Mouse (Mus musculus): ENCODE measurements around the gene Dhh.

Gene Dhh

DNA sequence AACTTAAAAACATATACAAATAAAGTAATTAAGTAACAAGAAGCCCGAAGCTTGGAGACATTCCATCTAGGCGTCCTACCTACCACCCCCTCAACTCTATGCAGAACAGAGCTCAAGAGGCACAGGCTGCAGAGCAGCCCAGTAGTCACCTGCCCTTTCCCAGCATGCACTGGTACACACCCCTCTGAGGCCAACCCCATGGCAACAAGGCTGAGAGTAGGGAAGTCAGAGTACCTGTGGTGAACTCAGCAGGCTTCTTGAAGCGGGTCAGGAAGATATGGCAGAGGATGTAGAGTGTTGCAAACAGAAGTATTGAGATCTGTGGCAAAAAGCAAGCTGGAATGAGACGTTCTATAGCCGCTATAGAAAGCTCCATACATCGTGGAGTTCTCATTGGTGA, 16.6 kb upstream of the Dhh start:
- DNase-seq, result no peak

DNA sequence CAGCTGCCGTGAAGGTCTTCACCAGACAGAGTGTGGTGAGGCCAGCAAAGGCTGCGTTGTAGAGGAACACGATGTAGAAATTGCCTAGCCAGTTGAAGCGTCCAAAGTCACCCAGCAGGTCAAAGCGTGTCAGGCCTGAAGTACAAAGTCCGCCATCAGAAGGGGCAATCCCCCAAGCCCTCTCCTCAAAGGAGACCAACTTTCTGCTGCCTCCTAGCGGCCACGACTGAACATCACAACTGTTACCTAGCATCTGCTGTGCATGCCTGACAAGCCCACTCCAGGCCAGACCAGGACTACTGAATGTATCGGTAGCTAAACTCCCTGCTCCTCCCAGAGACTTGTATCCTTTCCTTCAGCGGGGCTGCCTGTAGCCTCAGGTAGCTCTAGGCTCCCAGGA, 6.4 kb upstream of the Dhh start:
- no peak for DNase-seq

DNA sequence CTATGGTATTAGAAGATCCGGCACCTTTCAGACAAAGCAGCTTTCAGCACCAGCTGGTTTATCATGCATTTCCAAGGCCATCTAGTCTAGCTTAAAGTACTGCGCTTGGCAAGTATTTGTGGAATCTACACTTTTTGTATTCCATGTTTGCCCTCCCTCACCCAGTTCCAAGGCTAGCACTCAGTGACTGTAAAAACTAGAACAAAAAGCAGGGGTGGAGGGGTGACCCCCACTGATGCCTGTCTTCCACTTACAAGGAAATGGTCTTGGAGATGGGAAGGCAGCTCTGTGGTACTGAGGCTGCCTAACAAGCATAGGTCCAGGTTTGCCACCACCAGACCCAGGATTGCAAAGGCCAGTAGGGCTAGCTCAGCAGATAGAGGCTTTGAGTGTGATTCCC, 4.3 kb upstream of the Dhh start:
- DNase-seq, result no peak

DNA sequence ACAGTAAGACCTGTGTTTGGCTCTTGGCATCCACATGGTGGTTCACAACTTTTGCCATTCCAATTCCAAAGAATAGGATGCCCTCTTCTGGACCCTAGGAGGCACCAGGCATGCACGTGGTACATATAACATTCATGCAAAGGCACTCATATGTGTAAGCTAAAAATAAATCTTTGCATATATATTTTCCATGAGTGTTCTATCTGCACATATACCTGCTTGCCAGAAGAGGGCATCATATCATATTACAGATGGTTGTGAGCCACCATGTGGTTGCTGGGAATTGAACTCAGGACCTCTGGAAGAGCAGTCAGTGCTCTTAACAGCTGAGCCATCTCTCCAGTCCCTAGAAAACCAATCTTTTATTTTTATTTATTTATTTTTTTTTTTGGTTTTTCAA, 3.2 kb upstream of the Dhh start:
- DNase-seq, result no peak

DNA sequence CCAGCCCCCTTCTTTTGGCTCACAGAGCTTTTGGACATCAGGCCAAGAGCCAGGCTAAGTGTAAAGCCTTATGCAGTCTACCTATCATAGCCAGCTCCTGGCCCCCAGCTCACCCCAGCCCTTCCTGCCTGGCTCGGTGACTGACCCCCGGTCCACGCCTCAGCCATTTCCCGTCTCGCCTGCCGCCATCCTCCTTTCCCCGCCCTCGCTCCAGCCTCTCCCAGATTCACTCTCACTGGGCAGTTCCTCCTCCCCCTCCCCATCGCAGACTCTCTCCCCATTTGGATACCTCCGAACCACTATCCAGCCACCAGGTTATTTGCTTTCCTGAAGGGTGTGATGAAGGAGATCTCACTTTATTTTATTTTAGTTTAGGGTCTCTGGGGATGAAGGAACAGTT, 845 bp downstream of the Dhh start:
- DNase-seq, result no peak

DNA sequence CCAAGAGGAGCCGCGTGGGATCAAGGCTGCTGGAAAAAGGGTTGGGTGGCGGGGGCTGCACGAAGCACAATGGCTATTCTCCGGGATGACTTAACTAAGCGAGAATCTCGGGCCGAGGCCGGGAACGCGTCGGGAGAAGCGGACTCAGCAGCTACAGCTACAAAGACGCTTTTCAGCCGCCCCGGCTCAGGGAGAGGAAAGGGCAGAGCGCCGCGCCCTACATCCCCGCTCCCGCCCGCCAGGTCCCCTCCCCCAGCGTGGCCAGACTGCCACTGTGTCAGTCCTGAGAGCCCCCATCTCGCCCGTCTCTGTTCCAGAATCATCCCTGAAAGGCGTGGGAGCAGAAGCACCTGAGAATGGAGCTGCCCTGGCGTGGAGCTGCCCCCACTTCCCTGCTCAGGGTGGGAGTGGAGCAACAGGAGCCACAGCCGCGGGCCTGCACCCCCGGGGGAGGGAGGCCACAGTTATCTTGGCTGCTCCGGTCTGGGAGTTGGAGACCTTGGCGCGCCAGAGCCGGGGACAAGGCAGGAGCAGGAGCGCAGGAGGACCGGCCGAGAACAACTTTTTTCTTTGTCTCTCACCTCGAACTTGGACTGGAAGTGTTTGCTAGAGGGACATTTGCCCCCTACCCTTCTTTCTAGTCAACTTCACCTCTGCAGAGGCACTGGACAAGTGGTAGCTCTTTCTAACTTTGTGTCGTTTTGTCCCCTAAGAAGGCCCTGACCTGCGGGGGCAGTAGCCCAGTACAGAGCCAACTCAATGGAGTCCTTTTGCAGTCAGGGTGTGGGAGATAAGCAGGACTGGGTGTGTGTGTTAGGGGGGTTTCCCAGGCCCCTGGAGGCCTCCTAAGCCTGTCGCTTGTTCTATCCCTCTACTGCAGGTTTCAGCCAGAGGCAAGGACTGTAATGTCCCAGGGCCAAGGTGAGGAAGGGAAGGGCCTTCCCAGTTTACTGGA, 2.4 kb downstream of the Dhh start:
- no peak for DNase-seq

DNA sequence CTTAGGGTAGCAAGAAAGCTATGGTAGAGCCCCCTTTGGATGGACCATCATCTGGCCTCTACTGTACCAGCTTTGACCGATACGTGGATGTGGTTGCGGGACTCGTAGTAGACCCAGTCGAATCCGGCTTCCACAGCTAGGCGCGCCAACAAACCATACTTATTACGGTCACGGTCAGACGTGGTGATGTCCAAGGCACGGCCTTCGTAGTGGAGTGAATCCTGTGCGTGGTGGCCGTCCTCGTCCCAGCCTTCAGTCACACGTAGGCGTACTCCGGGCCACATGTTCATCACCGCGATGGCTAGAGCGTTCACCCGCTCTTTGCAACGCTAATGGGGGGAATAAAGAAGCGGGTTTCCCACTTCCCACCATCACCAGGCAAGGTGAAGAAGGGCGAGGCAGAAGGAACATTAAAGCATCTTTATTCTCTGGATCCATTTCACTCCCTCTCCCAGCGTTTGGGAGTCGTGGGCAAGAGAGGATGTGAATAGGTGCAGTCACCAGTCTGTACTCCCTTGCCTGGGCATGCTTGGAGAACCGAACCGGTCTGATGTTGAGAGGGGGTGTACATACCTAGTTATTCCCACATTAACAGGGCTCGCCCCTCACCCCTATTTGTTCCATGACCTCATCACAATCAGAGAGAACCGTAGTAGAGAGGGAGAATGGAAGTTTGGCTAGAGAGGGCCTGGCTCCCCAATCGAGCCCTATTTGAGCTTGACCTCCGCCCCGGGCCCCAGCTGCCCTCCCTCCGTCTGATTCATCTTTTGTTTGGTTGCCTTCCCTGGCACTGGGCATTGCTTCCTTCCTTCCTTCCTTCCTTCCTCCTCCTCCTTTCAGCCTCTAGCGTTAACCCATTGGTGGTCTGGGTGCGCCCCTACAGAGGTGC, 3.4 kb downstream of the Dhh start:
- DNase-seq, result no peak

DNA sequence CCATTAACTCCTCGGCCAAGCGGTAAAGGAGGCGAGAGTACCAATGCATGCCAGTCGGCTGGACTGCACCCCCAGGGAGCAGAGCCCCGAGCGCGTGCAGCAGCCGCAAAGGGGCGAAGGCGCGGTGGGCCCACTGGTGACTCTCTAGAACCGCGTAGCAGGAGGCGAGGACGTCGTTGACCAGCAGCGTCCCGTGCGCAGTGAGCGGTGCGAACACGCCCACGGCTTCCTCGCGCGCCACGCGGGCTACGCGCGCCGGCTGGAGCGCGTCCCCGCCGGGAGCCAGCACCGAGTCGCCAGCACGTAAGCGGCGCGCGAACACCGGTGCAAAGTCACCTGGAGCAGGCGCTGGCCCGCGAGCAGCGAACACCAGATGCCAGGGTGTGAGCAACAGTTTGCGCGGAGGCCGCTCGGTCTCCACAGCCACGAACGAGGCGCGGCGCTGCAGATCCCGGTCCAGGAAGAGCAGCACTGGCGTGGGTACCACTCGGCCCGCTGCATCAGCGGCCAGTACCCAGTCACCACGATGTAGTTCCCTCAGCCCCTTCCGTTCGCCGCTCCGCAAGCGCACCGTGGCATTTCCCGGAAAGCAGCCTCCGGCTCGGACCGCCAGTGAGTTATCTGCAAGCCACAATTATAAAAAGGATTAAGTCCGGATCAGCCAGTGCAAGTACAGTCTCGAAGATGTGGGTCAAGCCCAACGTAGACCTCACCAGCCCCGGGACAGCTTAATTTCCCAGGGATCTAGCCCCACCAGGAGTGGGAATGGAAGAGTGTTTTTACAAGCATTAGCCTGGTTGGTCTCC, 4.2 kb downstream of the Dhh start, which contains the start of gene Rhebl1:
Gene Rhebl1 (minus strand): TSS at position 601 of the 806 bp plus-strand sequence.
- DNase-seq, result peak; percentile 43

DNA sequence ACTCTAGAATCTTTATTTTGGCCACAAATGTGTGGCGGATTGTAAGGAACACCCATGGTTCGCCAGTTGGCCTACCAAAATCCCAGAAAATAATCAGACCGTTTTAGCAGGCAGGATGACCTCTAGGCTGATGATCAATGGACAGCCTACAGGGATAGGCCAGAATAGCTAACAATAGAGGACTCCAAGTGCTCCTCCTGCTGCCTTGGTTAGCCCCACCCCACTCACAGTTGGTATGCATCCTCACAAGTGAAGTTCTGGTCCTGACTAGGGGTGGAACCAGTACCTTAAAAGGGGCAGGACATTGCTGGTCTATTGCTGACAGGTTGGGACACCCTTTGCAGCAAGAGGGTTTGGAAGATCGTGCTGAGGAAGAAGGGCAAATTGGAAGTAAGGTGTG, 5.3 kb downstream of the Dhh start:
- no peak for DNase-seq

DNA sequence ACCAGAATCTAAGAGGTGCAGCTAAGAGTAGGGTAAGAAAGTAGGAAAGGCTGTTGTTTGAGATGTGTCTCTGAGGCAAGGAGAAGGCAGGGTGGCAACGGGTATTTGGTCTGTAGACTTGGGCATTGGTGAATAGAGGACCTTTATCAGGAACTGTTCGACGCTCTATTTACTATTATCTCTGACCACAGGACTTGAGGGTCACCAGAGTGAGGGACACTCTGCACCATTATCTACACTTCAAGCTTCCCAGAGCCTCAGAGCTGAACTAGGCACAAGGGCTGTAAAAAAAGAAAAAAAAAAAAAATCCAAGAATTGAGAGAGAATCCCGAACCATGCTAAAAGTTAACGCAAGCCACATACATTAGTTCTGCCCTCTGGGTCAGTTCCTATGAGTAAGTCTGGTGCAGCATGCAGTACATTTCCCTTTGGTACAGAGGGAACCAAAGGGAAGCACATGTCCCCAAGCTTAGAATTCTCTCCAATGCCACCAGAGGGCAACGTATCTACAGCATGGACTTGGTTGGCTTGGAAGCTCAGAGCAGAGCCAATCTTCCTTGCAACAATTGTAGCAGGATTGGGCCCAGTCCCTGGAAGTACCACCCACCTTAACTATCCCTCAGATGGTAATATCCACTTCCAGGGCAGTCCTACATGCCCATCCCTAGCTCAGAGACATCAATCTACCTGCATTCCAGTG, 6.3 kb downstream of the Dhh start:
- DNase-seq, result peak; percentile 63

DNA sequence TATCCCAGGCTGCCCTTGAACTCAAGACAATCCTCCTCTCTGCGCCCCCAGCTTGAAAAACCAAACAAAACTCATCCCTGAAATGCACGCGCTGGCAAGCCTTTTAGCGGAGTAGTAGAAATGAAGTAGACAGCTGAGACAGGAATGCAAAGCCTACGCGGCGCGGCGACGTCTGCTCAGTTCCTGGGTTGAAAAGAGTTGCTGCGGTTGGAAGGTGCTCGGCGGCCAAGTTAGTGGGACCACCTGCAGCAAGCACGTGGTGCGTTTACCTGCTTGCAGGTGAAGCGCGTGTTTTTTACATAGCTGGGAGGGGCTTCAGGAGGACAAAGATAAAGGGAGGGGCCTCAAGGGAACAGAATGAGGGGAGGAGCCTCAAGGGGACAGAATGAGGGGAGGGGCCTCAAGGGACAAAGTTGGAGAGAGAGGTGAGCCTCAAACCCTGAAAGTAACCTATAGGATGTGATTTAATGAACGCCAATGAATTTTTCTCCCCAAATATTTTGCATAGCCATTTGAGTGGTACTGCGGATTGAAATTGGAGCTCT, 7.1 kb downstream of the Dhh start:
- DNase-seq, result no peak

DNA sequence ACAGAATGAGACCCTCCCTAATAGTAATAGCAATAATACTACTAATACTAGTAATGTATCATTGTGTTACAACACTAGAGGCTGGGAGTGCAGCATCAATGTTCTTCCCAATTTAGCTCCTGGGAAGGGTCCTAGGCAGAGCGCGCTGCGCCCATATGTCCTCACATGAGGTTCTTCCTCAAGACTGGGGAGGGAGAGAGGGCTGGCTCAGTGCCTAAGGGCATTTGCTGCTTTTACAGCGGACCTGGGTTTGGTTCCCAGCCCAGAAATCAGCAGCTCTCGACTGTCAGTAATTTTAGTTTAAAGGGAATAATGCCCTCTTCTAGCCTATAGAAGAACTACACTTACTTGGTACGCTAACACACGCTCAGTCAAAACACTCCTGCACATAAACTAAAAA, 10.8 kb downstream of the Dhh start:
- DNase-seq, result no peak

DNA sequence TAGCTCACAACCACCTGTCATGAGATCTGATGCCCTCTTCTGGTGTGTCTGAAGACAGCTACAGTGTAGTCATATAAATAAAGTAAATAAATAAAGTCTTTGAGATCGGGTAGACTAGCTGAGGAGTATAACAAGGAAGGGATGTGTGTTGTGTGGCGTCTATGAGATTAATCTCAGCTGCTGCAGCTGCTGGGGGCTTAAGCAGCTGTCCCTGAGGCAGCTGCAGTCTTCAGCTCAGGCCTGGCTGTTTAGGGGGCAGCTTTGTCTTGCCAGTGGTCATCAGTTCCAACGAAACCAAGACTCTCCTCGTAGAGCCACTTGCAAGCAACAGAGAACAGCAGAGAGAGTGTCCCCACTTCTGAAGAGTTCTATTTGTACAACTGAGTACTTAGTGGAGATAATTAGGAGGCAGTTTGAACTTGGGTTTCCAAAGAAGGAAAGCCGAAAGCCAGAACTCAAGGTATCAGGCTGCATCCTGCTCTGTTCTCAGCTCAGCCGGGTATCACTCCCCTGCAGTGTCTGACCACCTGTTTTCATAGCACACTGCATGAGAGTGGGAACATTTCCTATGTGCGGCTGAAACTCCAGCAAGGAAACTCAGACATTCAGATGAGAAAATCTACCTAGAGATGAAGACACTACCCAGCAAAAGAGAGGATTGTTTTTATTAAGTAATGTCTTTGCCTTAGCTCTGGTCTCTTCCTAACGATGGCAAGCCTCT, 11.5 kb downstream of the Dhh start:
- no peak for DNase-seq

DNA sequence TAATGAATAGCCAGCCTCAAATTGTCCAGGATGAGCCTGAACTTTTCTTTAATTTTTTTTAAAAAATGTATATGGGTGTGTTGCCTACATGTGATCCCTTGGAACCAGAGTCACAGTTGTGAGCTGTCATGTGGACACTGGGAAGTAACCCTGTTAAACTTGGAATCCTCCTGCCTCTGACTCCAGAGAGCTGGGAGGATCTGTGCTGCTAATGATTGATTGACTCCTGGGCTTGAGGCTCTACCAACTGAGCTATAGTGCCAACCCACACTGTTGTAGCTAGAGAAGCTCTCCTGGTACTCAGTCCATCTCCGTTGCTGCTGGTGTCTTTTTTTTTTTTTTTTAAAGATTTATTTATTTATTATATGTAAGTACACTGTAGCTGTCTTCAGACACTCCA, 14.2 kb downstream of the Dhh start:
- DNase-seq, result no peak

DNA sequence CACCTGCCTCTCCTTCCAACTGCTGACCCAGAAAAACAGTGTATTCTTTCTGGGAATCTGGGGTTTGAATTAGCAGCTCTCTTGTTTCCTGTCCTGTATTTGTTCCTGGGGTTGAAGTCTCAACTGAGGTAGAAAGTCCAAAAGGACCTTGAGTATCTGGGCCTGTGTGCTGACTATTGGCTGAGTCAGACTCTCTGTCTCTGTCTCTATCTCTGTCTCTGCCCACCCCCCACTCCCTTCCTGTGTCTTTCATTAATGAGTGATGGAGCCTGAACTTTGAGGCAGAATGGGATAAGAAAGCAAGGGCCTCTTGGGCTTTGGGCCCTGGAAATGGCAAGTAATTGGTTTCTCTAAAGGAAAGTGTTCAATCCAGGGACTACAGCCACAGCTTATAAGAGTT, 14.7 kb downstream of the Dhh start:
- no peak for DNase-seq

DNA sequence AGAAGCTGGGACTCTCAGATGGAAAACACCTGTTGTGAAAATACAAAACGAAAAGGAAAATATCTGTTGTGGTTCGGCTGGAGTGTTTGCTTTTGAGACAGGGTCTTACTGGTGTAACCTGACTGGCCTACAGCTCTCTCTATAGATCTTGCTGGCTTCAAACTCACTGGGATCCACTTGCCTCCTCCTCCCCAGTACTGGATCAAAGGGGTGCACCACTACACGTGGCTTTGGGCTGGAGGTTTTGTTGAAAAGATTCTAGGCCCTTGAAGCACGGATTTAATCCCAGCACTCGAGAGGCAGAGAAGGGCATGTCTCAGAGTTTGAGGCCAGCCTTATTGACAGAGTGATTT, 16.7 kb downstream of the Dhh start:
- DNase-seq, result no peak

DNA sequence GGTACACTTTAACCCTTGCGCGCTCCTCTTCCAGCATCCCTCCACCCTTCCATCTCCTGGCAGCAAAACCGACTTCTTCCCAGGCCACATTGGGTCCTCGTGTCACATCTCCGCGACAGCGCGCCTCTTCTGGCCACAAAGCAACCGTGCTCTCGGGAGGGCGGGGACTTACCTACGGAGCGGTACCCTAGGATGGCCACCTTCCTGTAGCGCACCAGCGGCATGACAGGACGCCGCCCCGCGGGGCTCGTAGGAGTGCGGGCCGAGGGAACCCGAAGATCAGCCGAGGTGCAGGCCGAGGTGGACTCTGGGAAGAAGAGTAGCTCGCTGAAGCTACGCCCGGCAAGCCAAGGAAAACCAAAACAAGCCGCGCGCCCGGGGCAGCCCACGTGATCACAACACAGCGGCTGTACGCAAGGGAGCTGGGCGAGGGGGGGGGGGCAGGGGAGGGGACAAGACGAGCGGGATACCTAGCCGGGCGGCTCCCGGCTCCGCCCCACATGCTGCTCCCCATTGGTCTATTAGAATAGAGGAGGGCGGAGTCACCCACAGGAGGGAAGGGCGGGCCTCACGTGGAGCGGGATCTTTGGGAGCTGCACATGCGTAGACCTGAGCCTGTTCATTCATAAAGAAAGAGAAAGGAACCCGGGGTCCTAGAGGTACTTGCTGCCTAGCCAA, 17.2 kb downstream of the Dhh start:
- DNase-seq, result peak; percentile 89

DNA sequence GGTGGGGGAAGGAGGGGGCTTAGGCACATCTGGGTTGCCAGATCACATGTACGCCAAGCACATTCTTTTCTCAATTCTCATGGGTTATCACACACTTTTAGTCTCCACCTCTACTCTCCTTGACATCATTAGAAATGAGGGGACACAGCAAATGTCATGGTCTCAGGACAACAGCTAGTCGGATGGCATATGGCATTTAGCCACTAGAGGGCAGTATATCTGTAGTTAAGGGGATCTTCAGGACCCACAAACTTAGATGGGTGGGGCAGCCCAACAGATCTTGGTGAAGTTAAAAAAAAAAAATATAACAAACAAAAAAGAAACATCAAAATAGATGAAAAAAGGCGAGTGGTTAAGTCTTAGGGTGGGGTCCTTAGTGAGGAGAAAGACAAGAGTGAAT, 21.0 kb downstream of the Dhh start:
- peak; percentile 76 for DNase-seq

DNA sequence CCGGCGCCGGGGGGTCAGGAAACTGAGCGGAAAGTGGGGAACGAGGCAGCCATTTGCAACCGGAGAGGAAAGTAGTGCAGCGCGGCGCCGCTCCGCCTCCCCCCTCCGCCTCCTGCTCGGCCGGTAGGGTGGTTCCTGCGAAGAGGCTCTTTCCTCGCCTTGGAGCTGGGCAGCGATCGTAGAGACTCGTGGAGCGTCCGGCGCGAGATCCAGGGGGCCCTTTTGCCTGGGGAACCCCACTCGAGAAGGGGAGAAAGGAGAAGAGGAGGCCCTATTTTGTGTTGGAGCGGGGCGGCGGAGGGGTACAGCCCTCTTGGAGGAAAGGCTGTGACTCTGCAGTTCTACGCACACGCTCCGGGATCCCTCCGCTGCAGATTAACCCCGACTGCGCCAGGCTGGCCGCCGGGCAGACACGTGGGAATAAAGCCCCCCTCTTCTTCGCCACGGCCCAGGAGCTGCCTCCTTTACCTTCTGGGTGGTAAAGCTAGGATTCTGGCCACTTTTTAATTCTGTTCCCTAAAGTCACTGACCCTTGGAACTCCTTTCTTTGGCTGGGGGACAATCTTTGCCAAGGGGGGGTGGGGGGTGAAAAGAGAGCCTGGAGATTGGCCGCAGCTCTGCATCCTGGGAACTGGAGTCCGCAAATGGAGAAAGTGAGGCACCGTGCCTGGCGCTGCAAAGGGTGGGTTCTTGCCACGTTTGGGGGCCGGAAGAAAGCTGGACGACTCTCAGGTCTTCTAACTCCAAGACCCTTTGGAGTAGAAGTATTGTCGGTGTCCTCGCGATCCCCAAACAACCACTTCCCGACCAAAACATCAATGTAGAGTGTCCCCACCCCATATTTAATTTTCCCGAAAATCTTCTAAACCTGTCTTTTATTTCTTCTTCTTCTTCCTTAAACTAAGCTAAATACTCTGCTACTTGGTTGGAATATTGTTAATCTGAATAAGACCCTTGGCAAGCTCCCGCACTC, 26.1 kb downstream of the Dhh start:
- peak; percentile 96 for DNase-seq

All from cerebellum, adult 8-10 months (tissue).